Mouse (Mus musculus) left cerebral cortex, adult 18-20 months (tissue): ENCODE measurements around the gene Aamp. TPM values are rescaled to one million over a fixed set of nuclear protein-coding genes. Genes with fewer than 3 reads are reported as not detected.

Source experiments
- DNase-seq, 2 experiments: peaks; one replicate each; pipeline ENCODE4 v3.0.0; 2021 to 2022; ENCODE audit warnings: low spot score in 2 of 2, mixed read lengths in 1 of 2
- total RNA-seq, 2 experiments: library from RNA; stranded (reverse); gene quantifications; 2 replicates each; pipeline ENCODE4 v1.2.3; 2021

The Aamp gene
- total RNA-seq, 2 experiments from 2014 or later = 141 to 150 TPM

- DNase-seq = peak; percentile 83 to 89
Observed at GRCm38 (mm10) chr1:74240311-74240710, 44.2 kb downstream of the Aamp start.

GRCm38 (mm10) chr1:74239618-74240017, 44.9 kb downstream of the Aamp start:
- peak; percentile 46 to 47 for DNase-seq

- DNase-seq = no peak
Observed at GRCm38 (mm10) chr1:74239162-74239561, 45.4 kb downstream of the Aamp start.

- no peak for DNase-seq
Observed at GRCm38 (mm10) chr1:74238136-74238535, 46.4 kb downstream of the Aamp start.

- no peak for DNase-seq
Observed at GRCm38 (mm10) chr1:74237671-74238070, 46.9 kb downstream of the Aamp start.

GRCm38 (mm10) chr1:74236590-74237317, 47.8 kb downstream of the Aamp start:
- DNase-seq = peak; percentile 36 to 38

- peak; percentile 96 to 98 for DNase-seq
Observed at GRCm38 (mm10) chr1:74235938-74236589, 48.5 kb downstream of the Aamp start, which contains the start of gene Arpc2. Gene Arpc2 (plus strand): TSS chr1:74236084.

GRCm38 (mm10) chr1:74230992-74231391, 53.5 kb downstream of the Aamp start:
- no peak for DNase-seq

- DNase-seq = no peak
Observed at GRCm38 (mm10) chr1:74229942-74230341, 54.6 kb downstream of the Aamp start.

Other genes starting within 250 kb of the Aamp start
- 10 to 100 TPM; 36.7 to 39.6 TPM for gene Tns1, start 160.3 kb downstream of the Aamp start, total RNA-seq
- not detected for gene Rufy4, start 159.2 kb downstream of the Aamp start, total RNA-seq
- gene Cxcr2, start 130.7 kb downstream of the Aamp start, total RNA-seq = not detected
- not detected for gene Cxcr1, start 90.1 kb downstream of the Aamp start, total RNA-seq
- gene Arpc2, start 48.7 kb downstream of the Aamp start, total RNA-seq = 100 to 1,000 TPM; 244 to 263 TPM
- not detected for gene Gpbar1, start 6.2 kb downstream of the Aamp start, total RNA-seq
- 100 to 1,000 TPM; 179 TPM for gene Pnkd, start 192 bp upstream of the Aamp start, total RNA-seq
- gene Tmbim1, start 20.9 kb upstream of the Aamp start, total RNA-seq = 10 to 100 TPM; 19.1 to 24.1 TPM
- 1 to 10 TPM in 1 of 2 experiments, under 1 TPM in 1; 0.82 to 1.5 TPM for gene Catip, start 77.4 kb upstream of the Aamp start, total RNA-seq
- 1 to 10 TPM; 3.8 to 5.5 TPM for gene Slc11a1, start 90.5 kb upstream of the Aamp start, total RNA-seq
- gene Ctdsp1, start 106.8 kb upstream of the Aamp start, total RNA-seq = 10 to 100 TPM; 26.1 to 26.4 TPM
- gene Vil1, start 124.6 kb upstream of the Aamp start, total RNA-seq = 1 to 10 TPM in 1 of 2 experiments, under 1 TPM in 1; 0.79 to 1.6 TPM
- 10 to 100 TPM; 25.7 to 26.5 TPM for gene Cnot9, start 221.3 kb upstream of the Aamp start, total RNA-seq